Mouse (Mus musculus) limb, embryonic 10.5 days (tissue): ENCODE data around the gene Yap1. TPM values are rescaled to one million over a fixed set of nuclear protein-coding genes. Genes with fewer than 3 reads are reported as not detected.

Experiments
- DNase-seq: peaks from one replicate; pipeline ENCODE4 v3.0.0-alpha.2; 2017; ENCODE audit warnings: low spot score
- H3K27ac ChIP-seq: fragments of 300-500 bp; sonication (generic); 2 replicates; pipeline ENCODE4 v1.5.1; 2016; ENCODE audit warnings: mild to moderate bottlenecking
- H3K27me3 ChIP-seq: fragments of 300-500 bp; sonication (generic); 2 replicates; pipeline ENCODE4 v1.6.1; 2016; ENCODE audit warnings: low read depth, mild to moderate bottlenecking; ENCODE audit not compliant: poor library complexity, severe bottlenecking
- H3K36me3 ChIP-seq: fragments of 300-500 bp; sonication (generic); 2 replicates; pipeline ENCODE4 v1.6.1; 2016; ENCODE audit warnings: mild to moderate bottlenecking, moderate library complexity
- H3K4me1 ChIP-seq: fragments of 300-500 bp; sonication (generic); 2 replicates; pipeline ENCODE4 v1.6.1; 2016
- H3K4me3 ChIP-seq: fragments of 300-500 bp; sonication (generic); 2 replicates; pipeline ENCODE4 v1.5.1; 2016; ENCODE audit warnings: mild to moderate bottlenecking, moderate library complexity
- H3K9me3 ChIP-seq: fragments of 300-500 bp; sonication (generic); replicated peaks from 2 replicates; pipeline ENCODE4 v1.6.1; 2016; ENCODE audit warnings: mild to moderate bottlenecking
- WGBS: fragments of 180-500 bp; shearing (Covaris S2); methylation state at CpG from one replicate; pipeline ENCODE4 v1.1.7; 2016; 5-methylcytosine and 5-hydroxymethylcytosine counted together
- polyA plus RNA-seq: library from polyadenylated mRNA; unstranded; fragments of >200 nt; fragmentation: Nextera tagmentation; extraction: Ambion mirVana; gene quantifications from 2 replicates; pipeline ENCODE4 v1.2.1, GENCODE M21; 2016

Gene Yap1
- polyA plus RNA-seq, 1 experiment from 2014 or later = 55.6 TPM

- Histone ChIP-seq H3K27ac (0 out of 2 replicates have a peak overlapping the region, but pooled peaks have one; percentile 84), H3K9me3 (no peaks in the 10 kb centered on the region), H3K4me3 (no peak overlapping the region), H3K36me3 (peaks cover 55% of the 10 kb centered on the region), H3K27me3 (no peaks in the 10 kb centered on the region), H3K4me1 (peaks cover 55% of the 10 kb centered on the region)
- no peak for DNase-seq
- WGBS = 71% methylated on average over 7 of the region's 7 CpGs
These were observed 41.5 kb downstream of the Yap1 start for GRCm38 (mm10) chr9:7962915-7963314.

DNA sequence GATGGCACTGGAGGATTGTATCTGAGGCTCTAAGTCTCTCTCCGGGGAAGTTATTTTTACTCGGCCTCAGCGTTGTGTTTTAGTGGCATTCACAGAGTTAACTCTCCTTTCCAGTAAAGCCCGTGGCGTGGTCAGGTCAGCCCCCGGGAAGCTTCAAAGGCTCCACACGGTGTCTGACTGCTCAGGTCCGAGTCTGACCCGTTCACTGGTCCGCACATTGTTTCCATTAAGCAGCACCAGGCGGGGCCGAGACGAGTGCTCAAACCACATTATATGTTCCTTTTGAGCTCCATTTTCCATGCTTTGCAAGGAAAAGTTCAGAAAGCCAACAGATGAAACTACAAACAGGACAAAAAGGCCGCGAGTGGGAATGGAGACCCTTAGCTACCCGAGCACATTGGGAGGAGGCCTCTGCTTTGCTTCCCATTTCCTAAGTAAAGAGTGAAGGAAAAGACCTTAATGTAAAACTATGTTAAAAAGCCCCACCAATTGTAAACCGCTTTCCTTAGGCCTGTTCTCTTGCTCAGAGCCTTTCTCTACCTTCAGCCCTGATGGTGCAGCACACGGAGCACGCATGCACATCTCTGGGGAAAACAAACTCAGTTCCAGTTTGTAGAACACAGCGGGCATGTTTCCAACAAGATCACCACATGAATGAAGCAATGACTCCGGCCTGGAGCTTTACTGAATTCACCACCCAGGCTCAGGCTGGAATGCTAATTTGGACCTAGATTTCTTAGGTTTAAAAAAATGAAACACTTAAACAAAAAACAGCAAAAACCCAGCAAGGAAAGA is 42.8 kb downstream of the Yap1 start:
- no peaks in the 10 kb centered on the region for H3K9me3 ChIP-seq
- H3K4me1 ChIP-seq = peaks cover 57% of the 10 kb centered on the region
- H3K27ac ChIP-seq = peak overlapping the region; percentile 84
- no peaks in the 10 kb centered on the region for H3K27me3 ChIP-seq
- peak; percentile 80 for DNase-seq
- peak overlapping the region; percentile 22; the same call in 1 of the 2 replicates for H3K4me3 ChIP-seq
- 22% methylated on average over 21 of the region's 21 CpGs for WGBS
- peaks cover 59% of the 10 kb centered on the region for H3K36me3 ChIP-seq

GRCm38 (mm10) chr9:7960382-7960781 is 44.0 kb downstream of the Yap1 start:
- DNase-seq = peak; percentile 69
- no peaks in the 10 kb centered on the region for H3K9me3 ChIP-seq
- H3K4me3 ChIP-seq = peak overlapping the region; percentile 22
- WGBS = 41% methylated on average over 7 of the region's 9 CpGs
- H3K27ac ChIP-seq = peak overlapping the region; percentile 84
- H3K27me3 ChIP-seq = no peaks in the 10 kb centered on the region
- peaks cover 54% of the 10 kb centered on the region for H3K36me3 ChIP-seq
- H3K4me1 ChIP-seq = peaks cover 51% of the 10 kb centered on the region

GRCm38 (mm10) chr9:7959301-7959700 is 45.1 kb downstream of the Yap1 start:
- Histone ChIP-seq H3K27me3 (no peaks in the 10 kb centered on the region), H3K4me1 (peaks cover 51% of the 10 kb centered on the region), H3K9me3 (no peaks in the 10 kb centered on the region), H3K27ac (peak overlapping the region; percentile 84), H3K4me3 (no peak overlapping the region), H3K36me3 (peaks cover 57% of the 10 kb centered on the region)
- no peak for DNase-seq
- 68% methylated on average over 2 of the region's 2 CpGs for WGBS

GRCm38 (mm10) chr9:7958025-7958593 is 46.3 kb downstream of the Yap1 start:
- peaks cover 58% of the 10 kb centered on the region for H3K36me3 ChIP-seq
- H3K27me3 ChIP-seq = no peaks in the 10 kb centered on the region
- 72% methylated on average over 7 of the region's 7 CpGs for WGBS
- no peaks in the 10 kb centered on the region for H3K9me3 ChIP-seq
- H3K4me3 ChIP-seq = no peak overlapping the region
- peaks cover 49% of the 10 kb centered on the region for H3K4me1 ChIP-seq
- no peak for DNase-seq
- H3K27ac ChIP-seq = peak overlapping the region; percentile 50; the same call in 1 of the 2 replicates

GRCm38 (mm10) chr9:7957407-7957806 is 47.0 kb downstream of the Yap1 start:
- H3K4me3 ChIP-seq = no peak overlapping the region
- H3K27ac ChIP-seq = no peak overlapping the region
- peaks cover 42% of the 10 kb centered on the region for H3K4me1 ChIP-seq
- H3K36me3 ChIP-seq = peaks cover 63% of the 10 kb centered on the region
- H3K27me3 ChIP-seq = no peaks in the 10 kb centered on the region
- no peak for DNase-seq
- H3K9me3 ChIP-seq = no peaks in the 10 kb centered on the region
- WGBS = 93% methylated on average over 2 of the region's 2 CpGs

DNA sequence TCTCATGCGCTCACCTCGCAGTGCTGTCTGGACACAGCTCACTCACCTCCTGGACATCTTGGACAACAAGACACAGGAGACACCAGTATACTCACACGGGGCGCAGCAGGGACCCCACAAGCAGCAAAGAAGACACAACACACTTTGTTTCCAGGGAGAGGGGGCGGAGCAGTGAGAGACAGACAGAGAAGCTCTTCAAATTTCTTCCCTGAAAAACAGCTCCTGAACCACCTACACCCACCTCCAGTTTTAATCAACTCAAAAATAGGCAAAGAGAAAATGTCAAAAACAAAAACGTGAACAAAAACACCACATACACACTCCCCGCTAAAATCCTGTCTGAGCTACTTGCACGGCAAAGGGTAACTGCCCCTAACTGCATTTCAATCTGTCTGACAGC is 48.0 kb downstream of the Yap1 start:
- H3K27me3 ChIP-seq = no peaks in the 10 kb centered on the region
- no peak overlapping the region for H3K4me3 ChIP-seq
- H3K9me3 ChIP-seq = no peaks in the 10 kb centered on the region
- H3K27ac ChIP-seq = no peak overlapping the region
- peaks cover 32% of the 10 kb centered on the region for H3K4me1 ChIP-seq
- H3K36me3 ChIP-seq = peaks cover 67% of the 10 kb centered on the region
- 91% methylated on average over 8 of the region's 8 CpGs for WGBS
- no peak for DNase-seq

- no peaks in the 10 kb centered on the region for H3K9me3 ChIP-seq
- H3K4me3 ChIP-seq = no peak overlapping the region
- H3K4me1 ChIP-seq = peaks cover 2% of the 10 kb centered on the region; the same call in 1 of the 2 replicates
- WGBS = 91% methylated on average over 5 of the region's 5 CpGs
- peaks cover 88% of the 10 kb centered on the region for H3K36me3 ChIP-seq
- H3K27ac ChIP-seq = no peak overlapping the region
- H3K27me3 ChIP-seq = no peaks in the 10 kb centered on the region
- DNase-seq = no peak
These were observed 51.5 kb downstream of the Yap1 start for GRCm38 (mm10) chr9:7952886-7953285.

GRCm38 (mm10) chr9:7950211-7950644 is 54.2 kb downstream of the Yap1 start:
- H3K4me1 ChIP-seq = no peaks in the 10 kb centered on the region
- no peaks in the 10 kb centered on the region for H3K9me3 ChIP-seq
- DNase-seq = no peak
- no peak overlapping the region for H3K27ac ChIP-seq
- no peak overlapping the region for H3K4me3 ChIP-seq
- 95% methylated on average over 7 of the region's 7 CpGs for WGBS
- H3K27me3 ChIP-seq = no peaks in the 10 kb centered on the region
- peaks cover 94% of the 10 kb centered on the region for H3K36me3 ChIP-seq

DNA sequence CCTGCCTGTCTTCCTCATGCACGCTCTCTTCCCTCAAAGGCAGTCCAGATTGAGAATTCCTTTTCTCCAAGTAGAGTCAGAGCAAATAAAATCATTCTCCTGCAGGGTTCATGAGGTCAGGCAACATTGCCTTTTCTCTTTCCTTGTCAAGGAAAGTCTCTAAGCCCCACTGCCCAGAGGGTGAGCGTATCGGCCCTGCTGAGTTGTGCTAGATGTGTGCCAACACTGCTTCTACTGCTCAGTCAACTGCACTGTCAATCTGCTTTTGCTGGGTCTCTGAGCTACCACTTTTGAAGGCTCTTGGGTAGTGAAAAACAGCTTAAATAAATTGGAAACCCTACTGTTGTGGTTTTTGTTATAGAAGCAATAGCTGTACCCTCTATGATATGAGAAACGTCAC is 56.5 kb downstream of the Yap1 start:
- Histone ChIP-seq H3K27ac (no peak overlapping the region), H3K36me3 (peaks cover 97% of the 10 kb centered on the region), H3K4me1 (no peaks in the 10 kb centered on the region), H3K9me3 (no peaks in the 10 kb centered on the region), H3K27me3 (no peaks in the 10 kb centered on the region), H3K4me3 (no peak overlapping the region)
- DNase-seq = no peak
- 97% methylated on average over 4 of the region's 4 CpGs for WGBS

GRCm38 (mm10) chr9:7943796-7944462 is 60.5 kb downstream of the Yap1 start:
- DNase-seq = no peak
- 94% methylated on average over 7 of the region's 7 CpGs for WGBS
- Histone ChIP-seq H3K4me1 (no peaks in the 10 kb centered on the region), H3K9me3 (no peaks in the 10 kb centered on the region), H3K27ac (no peak overlapping the region), H3K4me3 (no peak overlapping the region), H3K36me3 (peaks cover 93% of the 10 kb centered on the region), H3K27me3 (no peaks in the 10 kb centered on the region)

- Histone ChIP-seq H3K9me3 (no peaks in the 10 kb centered on the region), H3K27ac (no peak overlapping the region), H3K4me1 (no peaks in the 10 kb centered on the region), H3K27me3 (no peaks in the 10 kb centered on the region), H3K4me3 (no peak overlapping the region), H3K36me3 (peaks cover 93% of the 10 kb centered on the region)
- WGBS = 87% methylated on average over 8 of the region's 8 CpGs
- no peak for DNase-seq
These were observed 61.7 kb downstream of the Yap1 start for GRCm38 (mm10) chr9:7942701-7943100.

DNA sequence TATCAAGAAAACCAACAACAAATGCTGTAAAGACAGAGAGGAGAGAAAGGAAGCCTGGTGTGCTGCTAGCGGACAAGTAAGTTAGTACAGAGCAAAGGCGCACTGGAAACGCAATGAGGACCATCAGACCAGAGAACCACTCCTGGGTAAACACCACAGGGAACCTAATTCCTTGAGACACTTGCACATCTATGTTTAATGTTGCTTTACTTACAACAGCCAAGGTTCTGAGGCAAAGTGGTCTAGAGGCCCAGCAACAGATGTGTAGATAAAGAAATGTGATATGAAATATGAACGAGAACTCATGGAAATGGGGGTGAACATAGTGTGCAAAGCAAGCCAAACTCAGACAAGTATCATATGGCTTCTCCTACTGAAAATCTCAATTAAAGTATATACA is 64.3 kb downstream of the Yap1 start:
- no peak overlapping the region for H3K27ac ChIP-seq
- H3K36me3 ChIP-seq = peaks cover 95% of the 10 kb centered on the region
- 97% methylated on average over 4 of the region's 4 CpGs for WGBS
- H3K27me3 ChIP-seq = no peaks in the 10 kb centered on the region
- no peak for DNase-seq
- H3K4me1 ChIP-seq = no peaks in the 10 kb centered on the region
- H3K9me3 ChIP-seq = no peaks in the 10 kb centered on the region
- no peak overlapping the region for H3K4me3 ChIP-seq
